27 mouse cellular contexts compared by ENCODE assay signal in genomic region chr2:35252733-35253132, GRCm38 (mm10).
"Had no signal": no experiment of that assay in that cellular context is flagged by ENCODE, and none has a peak within 500 bp of the region (broad histone marks: within the 10 kb centered on the region; RNA-seq: fewer than 3 reads in every experiment).

No protein-coding gene starts in this region.

- H3K9me3 ChIP-seq: embryonic facial prominence, embryonic 10.5 days; embryonic facial prominence, embryonic 12.5 days; embryonic facial prominence, embryonic 13.5 days; embryonic facial prominence, embryonic 15.5 days; forebrain, embryonic 10.5 days; forebrain, embryonic 12.5 days; forebrain, embryonic 13.5 days; forebrain, embryonic 15.5 days had no signal

- H3K4me2 ChIP-seq: embryonic facial prominence, embryonic 12.5 days; embryonic facial prominence, embryonic 13.5 days; embryonic facial prominence, embryonic 15.5 days; forebrain, embryonic 12.5 days; forebrain, embryonic 13.5 days; forebrain, embryonic 15.5 days had no signal

- H3K36me3 ChIP-seq: embryonic facial prominence, embryonic 10.5 days; embryonic facial prominence, embryonic 12.5 days; embryonic facial prominence, embryonic 13.5 days; embryonic facial prominence, embryonic 15.5 days; forebrain, embryonic 10.5 days; forebrain, embryonic 12.5 days; forebrain, embryonic 15.5 days had no signal

- DNase-seq: cerebellum, adult 9-10 months; cerebellum, adult 9-11 months; cerebellum, postnatal 10 days; cerebellum, postnatal 14 days; cerebellum, postnatal 25 days; cerebellum, postnatal 36 days; embryo, embryonic 11 days; forebrain, postnatal 0 days; gastrocnemius, adult 2 months; gastrocnemius, postnatal 10 days; gastrocnemius, postnatal 14 days; gastrocnemius, postnatal 25 days; gastrocnemius, postnatal 36 days; heart, adult 11 months; heart, adult 18-20 months; heart, adult 2 months had no signal

- ATAC-seq: forebrain, embryonic 13.5 days; forebrain, embryonic 14.5 days; forebrain, embryonic 15.5 days; forebrain, embryonic 16.5 days; forebrain, postnatal 0 days had no signal

- H3K27me3 ChIP-seq: embryonic facial prominence, embryonic 12.5 days; embryonic facial prominence, embryonic 13.5 days had no signal

- H3K27ac ChIP-seq: embryonic facial prominence, embryonic 10.5 days; embryonic facial prominence, embryonic 12.5 days; embryonic facial prominence, embryonic 13.5 days; embryonic facial prominence, embryonic 15.5 days; forebrain, embryonic 10.5 days; forebrain, embryonic 12.5 days; forebrain, embryonic 13.5 days; forebrain, embryonic 15.5 days; gastrocnemius, adult 2 months; heart, adult 2 months had no signal

- H3K9ac ChIP-seq: embryonic facial prominence, embryonic 12.5 days; embryonic facial prominence, embryonic 13.5 days; embryonic facial prominence, embryonic 15.5 days; forebrain, embryonic 12.5 days; forebrain, embryonic 13.5 days; forebrain, embryonic 15.5 days; forebrain, postnatal 0 days had no signal

- H3K4me3 ChIP-seq: embryonic facial prominence, embryonic 10.5 days; embryonic facial prominence, embryonic 12.5 days; embryonic facial prominence, embryonic 13.5 days; embryonic facial prominence, embryonic 15.5 days; erythroblast, embryonic 14.5 days; forebrain, embryonic 10.5 days; forebrain, embryonic 12.5 days; forebrain, embryonic 13.5 days; forebrain, embryonic 15.5 days; gastrocnemius, adult 2 months; heart, adult 2 months had no signal
